Mouse (Mus musculus) ES-CJ7 (cell line): ENCODE measurements at regions not wholly inside any gene's neighbourhood (a gene's known extent, or its start where the extent isn't known, plus 50 kb on each side); places are given as distances from the start of the nearest gene placed in this dataset.
"Not testable (repeated sequence)": the region's sequence is repeated elsewhere in the genome, so short reads cannot be mapped to it uniquely, and the experiment has no call there.

ENCODE experiments used
- DNase-seq: peaks from one replicate; pipeline ENCODE4 v3.0.0; 2011; ENCODE audit warnings: low read depth, low spot score

DNA sequence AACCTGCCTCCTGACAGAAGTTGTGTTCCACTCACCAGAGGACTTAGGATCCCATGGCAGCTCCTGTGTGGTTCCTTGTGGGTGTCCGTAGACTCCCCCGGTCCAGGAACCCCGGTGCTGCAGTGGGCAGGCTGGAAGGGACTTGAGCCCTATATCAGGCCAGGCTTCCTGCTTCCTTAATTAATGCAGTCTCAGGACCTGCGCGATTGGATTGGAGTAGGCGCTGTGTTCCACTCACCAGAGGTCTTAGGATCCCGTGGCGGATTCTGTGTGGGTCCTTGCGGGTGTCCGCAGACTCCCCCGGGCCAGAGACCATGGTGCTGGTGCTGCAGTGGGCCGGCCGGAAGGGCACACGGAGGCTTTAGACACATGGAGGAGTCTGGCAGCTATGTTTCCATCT, 288.7 kb downstream of the Fut8 start:
- not testable (repeated sequence) for DNase-seq

DNA sequence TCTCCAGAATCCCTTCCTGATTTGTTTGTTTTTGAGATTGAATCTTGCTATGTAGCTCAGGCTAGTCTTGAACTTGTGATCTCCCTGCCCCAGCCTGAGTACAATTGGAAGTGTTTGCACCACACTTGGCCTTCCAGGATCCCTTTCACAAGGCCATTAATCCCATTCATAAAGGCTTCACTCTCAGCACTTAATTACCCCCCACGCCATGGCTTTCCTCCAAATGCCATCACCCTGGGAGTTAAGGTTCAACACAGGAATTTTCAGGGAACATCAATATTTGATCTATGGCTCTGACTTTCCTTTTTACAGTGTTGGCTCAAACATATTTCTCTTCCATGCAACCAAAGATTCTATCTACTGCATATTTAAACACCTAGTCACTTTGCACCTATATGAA, 289.6 kb downstream of the Fut8 start:
- no peak for DNase-seq

- no peak for DNase-seq
Measured at GRCm38 (mm10) chr12:77527953-77528865, 290.3 kb downstream of the Fut8 start.

GRCm38 (mm10) chr12:77528868-77529271, 290.9 kb downstream of the Fut8 start:
- no peak for DNase-seq

- DNase-seq = no peak
Measured at GRCm38 (mm10) chr12:77529414-77529813, 291.5 kb downstream of the Fut8 start.

DNA sequence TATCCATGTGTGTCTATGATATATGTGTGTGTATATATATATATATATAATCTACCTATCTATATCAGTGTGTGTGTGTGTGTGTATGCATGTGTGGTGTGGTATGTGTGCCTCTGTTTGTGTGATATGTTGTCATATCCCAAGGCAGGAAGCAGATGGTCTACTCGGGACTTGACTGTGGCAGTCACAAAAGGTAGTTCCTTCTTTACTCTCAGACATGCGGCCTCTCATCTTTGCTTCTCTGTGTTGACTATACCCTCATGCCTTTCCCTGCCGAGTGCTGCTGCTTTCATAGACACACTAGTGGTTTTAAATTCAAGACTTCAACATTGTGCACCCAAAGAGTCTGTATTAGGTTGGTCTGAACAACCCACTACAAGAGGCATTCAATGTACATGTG, 292.0 kb downstream of the Fut8 start:
- no peak for DNase-seq

- peak; percentile 23 for DNase-seq
Measured at GRCm38 (mm10) chr12:77531294-77531693, 293.4 kb downstream of the Fut8 start.

DNA sequence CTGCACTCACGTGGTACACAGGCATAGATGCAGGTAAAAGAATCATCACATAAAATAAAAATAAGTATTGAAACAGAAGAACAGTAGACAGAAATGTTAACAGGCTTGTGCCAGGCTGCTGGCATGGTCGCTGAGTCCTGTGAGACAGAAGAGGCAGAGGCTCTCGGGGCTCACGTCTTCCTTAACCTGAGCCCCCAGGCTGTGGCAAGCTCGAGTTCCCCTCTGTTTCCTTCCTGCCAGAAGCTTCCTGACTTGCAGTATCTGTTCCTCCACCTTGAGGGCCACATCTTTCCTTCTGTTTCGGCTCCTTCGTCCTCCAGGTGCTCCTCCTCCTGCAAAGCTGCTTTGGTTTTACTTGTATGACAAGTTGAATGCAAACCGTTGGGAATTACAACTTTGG, 294.6 kb downstream of the Fut8 start:
- no peak for DNase-seq

DNA sequence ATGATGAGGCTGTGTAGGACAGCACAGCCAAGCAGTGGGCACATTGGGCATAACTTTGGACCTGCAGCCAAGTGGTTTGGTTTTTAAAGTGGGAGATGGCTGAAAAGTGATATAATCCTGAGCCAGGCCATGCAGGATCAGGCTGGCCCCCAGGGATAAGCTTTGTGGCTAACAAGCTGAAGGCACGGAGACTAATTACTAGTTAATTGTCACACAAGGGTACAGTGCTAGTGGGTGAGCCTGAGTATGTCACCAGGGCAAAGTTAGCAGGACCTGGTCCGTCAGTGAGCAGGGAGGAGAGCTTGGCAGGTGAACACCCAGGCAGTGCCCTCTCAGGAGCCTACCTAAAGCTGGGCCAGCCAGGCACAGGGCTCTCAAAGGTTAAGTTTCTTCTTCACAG, 295.7 kb downstream of the Fut8 start:
- no peak for DNase-seq

GRCm38 (mm10) chr12:77534079-77534478, 296.2 kb downstream of the Fut8 start:
- DNase-seq = no peak

- no peak for DNase-seq
Measured at GRCm38 (mm10) chr12:77535147-77535546, 297.2 kb downstream of the Fut8 start.

- no peak for DNase-seq
Measured at GRCm38 (mm10) chr12:77537139-77537848, 299.4 kb downstream of the Fut8 start.

DNA sequence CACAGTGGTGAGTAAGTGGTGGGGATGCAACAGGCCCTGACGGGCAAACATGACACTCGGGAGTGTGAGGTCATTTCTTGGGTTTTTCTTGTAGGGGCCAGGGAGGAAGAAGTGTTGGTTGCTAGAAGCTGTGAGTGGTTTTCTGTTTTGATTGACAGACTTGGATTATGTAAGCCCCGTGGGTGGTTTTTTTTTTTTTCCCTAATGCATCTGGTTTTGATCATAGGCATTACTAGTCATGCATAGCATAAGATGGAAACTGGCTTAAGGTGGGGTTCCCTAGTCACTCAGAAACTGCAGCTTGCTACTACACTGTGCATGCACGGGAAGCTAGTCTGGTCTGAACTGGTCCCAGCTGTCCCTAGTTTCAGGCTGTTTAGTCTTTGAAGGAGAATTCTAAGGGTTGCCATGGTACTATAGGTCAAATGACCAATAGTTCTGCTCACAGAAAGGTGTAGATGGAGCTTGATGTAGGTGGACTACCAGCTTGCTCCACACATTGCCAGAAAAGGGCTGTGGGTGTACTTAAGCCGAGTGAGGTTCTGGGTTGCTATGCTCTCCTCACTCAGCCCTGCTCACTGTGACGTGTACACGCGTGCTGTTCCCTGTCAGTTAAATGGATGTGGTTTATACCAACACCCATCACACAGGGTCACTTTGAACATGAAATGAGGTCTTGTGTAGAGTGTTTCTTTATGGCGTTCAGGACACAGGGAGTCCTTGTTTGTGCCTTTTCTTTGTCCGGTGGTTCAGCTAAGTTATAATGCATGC, 301.9 kb downstream of the Fut8 start:
- no peak for DNase-seq

DNA sequence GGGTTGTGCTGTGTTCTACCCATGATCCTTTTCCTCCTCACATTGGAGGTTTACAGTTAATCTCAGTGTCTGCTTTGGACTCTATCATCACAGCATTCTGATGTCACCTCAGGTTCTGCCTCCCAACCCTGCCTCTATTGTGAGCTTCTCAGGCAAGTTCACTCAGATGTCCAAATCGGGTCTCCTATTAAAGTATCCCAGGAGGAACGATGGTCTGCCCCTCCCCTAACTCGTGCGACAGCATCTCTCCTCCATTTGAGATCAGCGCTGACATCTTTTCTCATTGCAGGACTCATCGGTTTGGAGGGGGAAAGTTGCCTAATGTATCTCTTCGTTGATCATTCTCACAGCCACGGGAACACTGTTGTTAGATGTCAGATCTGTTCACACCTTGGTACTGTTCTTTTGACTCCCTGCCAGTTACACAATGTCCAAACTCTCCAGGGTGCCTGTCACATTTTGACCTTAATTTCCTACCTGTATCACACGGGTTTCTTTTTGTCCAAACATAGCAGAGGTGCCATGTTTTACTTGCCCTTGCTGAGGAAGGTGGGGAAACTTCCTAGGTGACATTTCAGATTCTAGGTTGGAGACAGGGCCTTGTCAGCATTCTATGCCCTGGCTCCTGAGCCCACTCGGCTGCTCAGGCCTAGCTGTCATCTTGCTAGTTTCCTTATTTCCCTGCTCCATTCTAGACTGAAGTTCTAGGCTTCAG, 303.3 kb downstream of the Fut8 start:
- no peak for DNase-seq

GRCm38 (mm10) chr12:77541826-77542225, 303.9 kb downstream of the Fut8 start:
- no peak for DNase-seq

- no peak for DNase-seq
Measured at GRCm38 (mm10) chr12:77543651-77544050, 305.7 kb downstream of the Fut8 start.

- no peak for DNase-seq
Measured at GRCm38 (mm10) chr12:77546165-77546564, 308.2 kb downstream of the Fut8 start.

DNA sequence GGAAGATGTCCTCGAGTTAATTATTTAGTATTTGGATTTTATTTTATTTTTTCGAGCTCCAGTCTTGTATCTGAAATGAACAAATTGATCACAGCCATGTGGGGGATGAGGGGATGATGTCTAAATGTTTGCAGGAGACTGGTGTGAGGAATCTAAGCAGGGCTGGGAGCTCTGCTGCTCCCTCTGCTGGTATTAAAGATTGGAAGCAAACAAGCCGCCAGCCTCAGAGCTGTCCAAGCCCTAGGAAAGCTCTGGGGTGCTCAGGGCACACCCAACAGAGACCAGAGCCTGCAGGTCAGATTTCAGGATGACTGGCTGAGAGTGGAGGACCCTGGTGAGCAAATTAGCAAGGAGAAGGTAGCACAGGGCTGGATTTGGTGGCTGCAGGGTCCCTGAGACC, 330.4 kb downstream of the Fut8 start:
- DNase-seq = peak; percentile 44

- DNase-seq = no peak
Measured at GRCm38 (mm10) chr12:77570501-77570900, 332.6 kb downstream of the Fut8 start.

- DNase-seq = no peak
Measured at GRCm38 (mm10) chr12:77571071-77571470, 333.1 kb downstream of the Fut8 start.

- no peak for DNase-seq
Measured at GRCm38 (mm10) chr12:77575046-77575445, 337.1 kb downstream of the Fut8 start.
